Mouse (Mus musculus): Measurements from ENCODE around the gene Tm9sf2. TPM values are rescaled to one million over a fixed set of nuclear protein-coding genes. Genes with fewer than 3 reads are reported as not detected.
"Not testable (repeated sequence)": the region's sequence is repeated elsewhere in the genome, so short reads cannot be mapped to it uniquely, and the experiment has no call there.

Tm9sf2 gene
- polyA plus RNA-seq, 1 experiment from 2014 or later, result 162 TPM

DNA sequence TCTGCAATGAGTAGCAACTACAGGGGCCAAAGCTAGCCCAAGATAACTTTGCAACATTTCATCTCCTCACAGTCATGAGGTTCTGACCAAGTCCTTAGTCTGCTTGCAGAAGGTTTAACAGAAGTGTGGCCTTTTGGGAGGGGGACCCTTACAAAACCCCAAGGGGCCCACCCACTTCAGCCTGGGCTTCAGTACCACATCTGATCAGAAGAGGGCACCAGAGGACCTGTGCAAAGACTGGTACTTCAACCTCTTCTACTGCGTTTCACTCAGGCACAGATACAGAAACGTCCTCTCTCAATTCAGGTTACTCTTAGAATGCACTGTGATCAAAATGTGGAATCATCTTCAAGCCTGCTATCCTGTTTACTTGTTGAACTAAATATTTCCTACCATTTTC is 42.3 kb upstream of the Tm9sf2 start:
- TF ChIP-seq EP300 (IDR thresholded peaks at IDR 0.05) (no peak), CTCF (IDR thresholded peaks at IDR 0.05) (peak; percentile 95)
- Histone ChIP-seq H3K27me3 (replicated peaks; ENCODE audit: insufficient read depth, low read length) (no peaks in the 10 kb centered on the region), H3K4me1 (ENCODE audit: insufficient read depth, low read depth, low read length) (peaks cover 3% of the 10 kb centered on the region; the same call in 1 of the 2 replicates), H3K4me3 (ENCODE audit: low read depth, low read length) (no peak overlapping the region), H3K4me2 (replicated peaks; ENCODE audit: low read depth, low read length) (no peak overlapping the region), H3K9ac (replicated peaks; ENCODE audit: low read depth) (no peak overlapping the region), H3K27ac (ENCODE audit: low read length) (no peak overlapping the region), H3K36me3 (ENCODE audit: insufficient read depth, low read length) (no peaks in the 10 kb centered on the region), H3K9me3 (ENCODE audit: low read length) (no peaks in the 10 kb centered on the region)
- peak; percentile 73 for DNase-seq (ENCODE audit: low spot score)
- WGBS, result 2% methylated on average over 2 of the region's 2 CpGs
- ATAC-seq, result no peak

DNA sequence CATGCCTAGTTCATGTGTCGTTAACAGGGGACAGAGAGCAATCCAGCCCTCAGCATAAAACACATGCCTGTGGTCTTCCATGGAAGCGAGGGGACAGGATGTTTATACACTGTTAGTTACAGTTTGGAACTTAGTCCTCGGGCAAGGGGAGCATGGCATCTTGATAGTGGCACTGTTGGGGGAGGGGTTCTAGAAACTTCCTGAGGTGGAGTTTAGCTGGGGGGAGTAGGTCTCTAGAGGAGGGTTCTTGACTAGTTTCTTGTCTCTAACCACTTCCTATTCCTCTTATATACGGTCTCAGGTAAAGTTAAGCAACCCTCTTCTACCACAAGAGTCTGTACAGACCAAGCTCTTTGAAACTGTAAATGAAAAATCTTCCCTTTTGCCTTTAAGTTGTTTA is 40.6 kb upstream of the Tm9sf2 start:
- H3K36me3 ChIP-seq (ENCODE audit: insufficient read depth, low read length), result no peaks in the 10 kb centered on the region
- no peak for TF ChIP-seq EP300 (IDR thresholded peaks at IDR 0.05)
- no peak for TF ChIP-seq CTCF (IDR thresholded peaks at IDR 0.05)
- 18% methylated on average over 4 of the region's 4 CpGs for WGBS
- no peak overlapping the region for H3K27ac ChIP-seq (ENCODE audit: low read length)
- H3K4me2 ChIP-seq (replicated peaks; ENCODE audit: low read depth, low read length), result no peak overlapping the region
- H3K4me3 ChIP-seq (ENCODE audit: low read depth, low read length), result no peak overlapping the region
- peaks cover 3% of the 10 kb centered on the region; the same call in 1 of the 2 replicates for H3K4me1 ChIP-seq (ENCODE audit: insufficient read depth, low read depth, low read length)
- no peak overlapping the region for H3K9ac ChIP-seq (replicated peaks; ENCODE audit: low read depth)
- DNase-seq (ENCODE audit: low spot score) (peak; percentile 54), ATAC-seq (peak; percentile 60)
- no peaks in the 10 kb centered on the region for H3K9me3 ChIP-seq (ENCODE audit: low read length)
- no peaks in the 10 kb centered on the region for H3K27me3 ChIP-seq (replicated peaks; ENCODE audit: insufficient read depth, low read length)

DNA sequence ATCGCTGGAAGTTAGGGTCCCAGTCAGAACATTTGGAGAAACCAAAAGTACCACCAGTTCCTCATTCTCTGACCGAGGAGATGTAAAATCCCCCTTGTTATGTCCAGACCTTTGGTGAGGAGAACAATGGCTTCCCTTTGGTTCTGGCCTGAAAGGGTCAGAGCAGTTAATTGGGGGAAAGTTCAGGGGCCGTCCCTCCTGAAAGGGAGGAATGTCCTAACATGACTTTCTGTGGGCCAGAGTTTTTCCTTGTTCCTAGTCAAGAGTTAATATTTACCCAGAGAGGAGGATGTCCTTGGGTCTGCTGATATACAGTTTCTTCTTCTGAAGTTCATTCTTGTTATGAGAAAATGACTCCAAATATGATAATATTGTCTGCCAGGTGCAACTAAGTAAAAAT is 38.8 kb upstream of the Tm9sf2 start:
- not testable (repeated sequence) for H3K4me2 ChIP-seq (replicated peaks; ENCODE audit: low read depth, low read length)

DNA sequence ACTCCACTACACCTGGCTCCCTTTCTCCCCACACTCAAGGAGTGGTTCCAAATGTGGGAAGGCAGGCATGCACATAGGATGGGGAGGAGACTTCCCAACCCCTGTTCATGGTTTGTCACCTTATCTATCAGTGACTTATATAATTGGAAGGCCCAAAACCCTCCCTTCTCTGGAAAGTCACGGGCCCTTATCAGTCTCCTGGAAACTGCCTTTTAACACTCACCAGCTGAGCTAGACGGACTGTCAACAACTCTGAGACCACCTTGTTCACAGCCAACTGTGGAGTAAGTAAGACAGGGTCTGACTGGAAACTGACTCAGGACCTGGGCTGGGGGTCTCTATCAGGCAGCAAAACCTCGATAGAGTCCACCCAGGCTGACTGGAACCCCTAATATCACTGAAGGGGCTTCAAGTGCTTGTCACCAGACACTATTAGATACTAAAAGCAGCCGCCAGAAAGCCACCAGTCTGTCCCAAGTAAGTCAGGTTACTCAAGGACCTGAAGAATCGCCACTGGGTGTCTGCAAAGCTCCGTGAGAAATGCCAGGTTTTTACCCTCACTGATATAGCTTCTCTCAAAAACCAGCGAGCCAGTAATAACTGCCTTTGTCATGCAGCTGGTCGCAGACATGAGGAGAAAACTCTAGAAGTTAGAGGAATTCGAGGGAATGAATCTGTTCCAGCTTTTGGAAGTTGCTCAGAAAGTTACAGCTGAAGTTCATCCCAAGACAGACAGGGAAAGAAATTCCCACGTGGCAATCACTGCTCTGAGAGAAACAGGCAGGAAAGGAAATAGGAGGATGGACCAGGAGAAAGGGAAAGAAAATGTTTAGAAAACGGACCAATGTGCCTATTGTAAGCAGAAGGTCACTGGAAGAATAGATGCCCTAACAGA is 37.8 kb upstream of the Tm9sf2 start:
- H3K27ac ChIP-seq (ENCODE audit: low read length), result no peak overlapping the region
- H3K4me2 ChIP-seq (replicated peaks; ENCODE audit: low read depth, low read length), result no peak overlapping the region
- peak; percentile 27 for ATAC-seq
- WGBS, result 28% methylated on average over 11 of the region's 11 CpGs
- H3K4me3 ChIP-seq (ENCODE audit: low read depth, low read length), result no peak overlapping the region
- no peak for TF ChIP-seq EP300 (IDR thresholded peaks at IDR 0.05)
- TF ChIP-seq CTCF (IDR thresholded peaks at IDR 0.05), result 0 out of 2 replicates have a peak, but pooled peaks have one; percentile 5
- 0 out of 2 replicates have a peak overlapping the region, but pooled peaks have one; percentile 12 for H3K9ac ChIP-seq (replicated peaks; ENCODE audit: low read depth)
- H3K27me3 ChIP-seq (replicated peaks; ENCODE audit: insufficient read depth, low read length), result no peaks in the 10 kb centered on the region
- no peaks in the 10 kb centered on the region for H3K36me3 ChIP-seq (ENCODE audit: insufficient read depth, low read length)
- peak; percentile 64 for DNase-seq (ENCODE audit: low spot score)
- peaks cover 3% of the 10 kb centered on the region; the same call in 1 of the 2 replicates for H3K4me1 ChIP-seq (ENCODE audit: insufficient read depth, low read depth, low read length)
- H3K9me3 ChIP-seq (ENCODE audit: low read length), result no peaks in the 10 kb centered on the region

More for the DNA sequence above, 38.8 kb upstream of the Tm9sf2 start:
- not testable (repeated sequence) for DNase-seq (ENCODE audit: low spot score); ATAC-seq; H3K9me3 ChIP-seq (ENCODE audit: low read length); H3K4me3 ChIP-seq (ENCODE audit: low read depth, low read length); H3K27me3 ChIP-seq (replicated peaks; ENCODE audit: insufficient read depth, low read length); H3K36me3 ChIP-seq (ENCODE audit: insufficient read depth, low read length); H3K4me1 ChIP-seq (ENCODE audit: insufficient read depth, low read depth, low read length); H3K9ac ChIP-seq (replicated peaks; ENCODE audit: low read depth); H3K27ac ChIP-seq (ENCODE audit: low read length)
- 60% methylated on average over 3 of the region's 3 CpGs for WGBS

DNA sequence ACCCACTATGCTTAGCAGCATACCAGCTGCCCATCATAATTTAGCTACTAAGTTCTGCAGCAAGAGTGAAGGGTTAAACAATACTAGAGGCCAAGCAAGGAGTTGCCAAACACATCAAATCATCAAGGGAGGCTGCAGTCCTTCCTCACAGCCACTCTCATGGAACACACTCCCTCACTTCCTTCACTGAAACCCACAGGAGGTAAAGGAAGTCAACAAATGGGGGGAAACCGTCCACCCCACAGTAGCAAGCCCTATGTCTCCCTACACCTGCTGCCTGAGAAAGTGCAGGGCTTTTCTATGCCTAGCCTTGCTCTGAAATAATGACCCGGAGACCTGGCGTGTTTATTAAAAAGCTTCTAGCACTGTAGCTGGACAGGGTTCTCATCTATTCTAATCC is 36.9 kb upstream of the Tm9sf2 start:
- Histone ChIP-seq H3K9me3 (ENCODE audit: low read length) (no peaks in the 10 kb centered on the region), H3K4me3 (ENCODE audit: low read depth, low read length) (no peak overlapping the region), H3K4me2 (replicated peaks; ENCODE audit: low read depth, low read length) (no peak overlapping the region), H3K9ac (replicated peaks; ENCODE audit: low read depth) (no peak overlapping the region), H3K36me3 (ENCODE audit: insufficient read depth, low read length) (no peaks in the 10 kb centered on the region), H3K4me1 (ENCODE audit: insufficient read depth, low read depth, low read length) (peaks cover 3% of the 10 kb centered on the region; the same call in 1 of the 2 replicates), H3K27ac (ENCODE audit: low read length) (no peak overlapping the region), H3K27me3 (replicated peaks; ENCODE audit: insufficient read depth, low read length) (no peaks in the 10 kb centered on the region)
- ATAC-seq (no peak), DNase-seq (ENCODE audit: low spot score) (no peak)
- WGBS, result 75% methylated on average over 3 of the region's 3 CpGs
- TF ChIP-seq EP300 (IDR thresholded peaks at IDR 0.05), result no peak
- TF ChIP-seq CTCF (IDR thresholded peaks at IDR 0.05), result no peak

DNA sequence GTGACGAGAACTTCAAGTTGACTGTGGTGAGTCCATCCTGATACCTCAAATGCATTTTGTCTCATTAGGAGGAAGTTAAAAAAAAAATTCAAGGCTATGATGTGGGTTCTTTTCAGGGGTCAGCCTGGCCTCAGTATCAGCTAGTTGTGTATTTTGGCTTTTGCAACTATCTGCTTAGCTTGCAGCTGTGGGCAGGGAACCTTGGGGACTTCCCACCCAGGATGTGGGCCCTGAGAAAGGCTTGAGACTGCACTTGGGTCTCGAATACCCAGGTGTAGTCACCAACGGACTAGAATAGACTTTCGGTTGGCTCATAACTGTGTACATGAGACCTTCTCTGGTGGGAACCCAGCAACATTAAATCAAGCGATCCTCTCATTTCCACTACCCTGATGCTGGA is 33.4 kb upstream of the Tm9sf2 start:
- H3K4me3 ChIP-seq (ENCODE audit: low read depth, low read length), result no peak overlapping the region
- no peaks in the 10 kb centered on the region for H3K36me3 ChIP-seq (ENCODE audit: insufficient read depth, low read length)
- no peak for TF ChIP-seq CTCF (IDR thresholded peaks at IDR 0.05)
- no peak for TF ChIP-seq EP300 (IDR thresholded peaks at IDR 0.05)
- DNase-seq (ENCODE audit: low spot score), result no peak
- ATAC-seq, result no peak
- no peak overlapping the region for H3K4me2 ChIP-seq (replicated peaks; ENCODE audit: low read depth, low read length)
- no peaks in the 10 kb centered on the region for H3K9me3 ChIP-seq (ENCODE audit: low read length)
- H3K27me3 ChIP-seq (replicated peaks; ENCODE audit: insufficient read depth, low read length), result no peaks in the 10 kb centered on the region
- 85% methylated on average over 5 of the region's 5 CpGs for WGBS
- H3K27ac ChIP-seq (ENCODE audit: low read length), result no peak overlapping the region
- no peak overlapping the region for H3K9ac ChIP-seq (replicated peaks; ENCODE audit: low read depth)
- peaks cover 3% of the 10 kb centered on the region; the same call in 1 of the 2 replicates for H3K4me1 ChIP-seq (ENCODE audit: insufficient read depth, low read depth, low read length)
